Mouse (Mus musculus): ENCODE results near the gene Pcf11. TPM values are rescaled to one million over a fixed set of nuclear protein-coding genes. Genes with fewer than 3 reads are reported as not detected.

Pcf11 gene
- 12.1 and 13.7 TPM in 2 replicates for polyA plus RNA-seq (2012; rRNA removed)

GRCm38 (mm10) chr7:92669507-92670471 is at the start of gene Pcf11:
Gene Pcf11 (minus strand): TSS chr7:92669934.

GRCm38 (mm10) chr7:92637021-92637625 is 32.6 kb downstream of the Pcf11 start, which contains the start of gene Ankrd42:
Gene Ankrd42 (minus strand): TSS chr7:92637142.

Other genes starting within 250 kb of the Pcf11 start
- 7.3 and 8.3 TPM in 2 replicates for gene Ccdc90b, start 108.8 kb downstream of the Pcf11 start, polyA plus RNA-seq (2012; rRNA removed)
- 0.24 and 0.38 TPM in 2 replicates for gene Ankrd42, start 32.8 kb downstream of the Pcf11 start, polyA plus RNA-seq (2012; rRNA removed)
- 7.0 and 7.2 TPM in 2 replicates for gene Rab30, start 71.7 kb upstream of the Pcf11 start, polyA plus RNA-seq (2012; rRNA removed)
- gene Ddias, start 204.3 kb upstream of the Pcf11 start, polyA plus RNA-seq (2012; rRNA removed) = 1.9 TPM in 2 replicates
- 11.2 and 12.2 TPM in 2 replicates for gene Prcp, start 204.5 kb upstream of the Pcf11 start, polyA plus RNA-seq (2012; rRNA removed)

Data from liver, embryonic 18 days (tissue).